Mouse (Mus musculus): ENCODE results near the gene Ccnjl.

The Ccnjl gene

GRCm38 (mm10) chr11:43624341-43624740 is 95.8 kb downstream of the Ccnjl start:
- in situ Hi-C loops (cut with MboI, MseI): no loop called here

DNA sequence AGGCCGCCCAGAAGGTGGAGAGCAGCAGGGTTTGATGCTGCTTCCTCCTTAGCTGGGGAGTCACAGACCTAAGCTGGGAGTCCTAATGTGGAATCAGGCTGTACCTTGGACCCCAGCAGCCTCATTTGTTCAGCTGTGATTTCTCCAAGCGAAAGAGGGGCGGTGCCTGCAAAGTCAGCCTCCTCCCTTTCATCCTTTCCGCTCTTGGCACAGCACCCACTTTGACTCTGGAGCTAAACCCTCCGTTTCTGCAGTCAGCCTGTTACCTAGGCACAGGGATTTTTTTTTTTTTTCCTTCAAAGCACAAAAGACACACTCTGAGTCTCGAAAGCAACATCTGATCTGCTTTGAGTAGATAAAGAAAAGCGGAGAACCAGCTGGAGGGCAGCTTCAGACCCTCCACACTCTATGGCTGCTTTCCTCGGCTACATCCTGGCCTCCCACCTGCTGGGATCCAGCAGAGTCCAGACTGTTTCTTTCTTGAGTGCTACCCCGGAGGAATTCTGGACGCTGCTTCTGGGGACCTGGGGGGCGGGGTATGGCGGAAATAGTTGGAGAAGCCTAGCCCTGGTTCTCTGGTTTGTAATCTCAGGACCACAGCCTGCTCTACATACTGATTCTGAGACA is 97.8 kb downstream of the Ccnjl start:
- in situ Hi-C loops (cut with MboI, MseI): no loop called here

- in situ Hi-C loops (cut with MboI, MseI): no loop called here
Measured at GRCm38 (mm10) chr11:43626927-43627645, 98.5 kb downstream of the Ccnjl start.

DNA sequence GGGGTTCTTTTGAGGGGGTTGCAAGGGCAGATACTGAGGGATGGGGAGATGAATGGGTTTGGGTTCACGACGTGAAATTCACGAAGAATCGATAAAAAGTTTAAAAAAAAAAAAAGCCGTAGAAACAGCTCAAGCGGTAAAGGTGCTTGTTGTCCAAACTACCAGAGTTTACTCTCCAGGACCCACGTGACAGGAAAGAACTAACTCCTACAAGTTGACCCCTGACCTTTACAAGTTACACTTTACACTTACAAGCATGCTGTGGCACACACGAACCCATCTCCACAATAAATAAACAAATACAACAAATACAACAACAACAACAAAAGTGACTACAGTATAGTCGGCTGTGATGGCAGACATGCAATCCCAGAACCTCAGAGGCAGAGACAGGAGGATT is 103.1 kb downstream of the Ccnjl start:
- in situ Hi-C loops (cut with MboI, MseI): loop anchor here (10.0 kb wide), 1 partner anchor 1493 kb away; no protein-coding TSS in a partner anchor

- in situ Hi-C loops (cut with MboI, MseI): loop anchor here (10.0 kb wide), 1 partner anchor 1492 kb away; no protein-coding TSS in a partner anchor
Measured at GRCm38 (mm10) chr11:43632566-43632965, 104.0 kb downstream of the Ccnjl start.

DNA sequence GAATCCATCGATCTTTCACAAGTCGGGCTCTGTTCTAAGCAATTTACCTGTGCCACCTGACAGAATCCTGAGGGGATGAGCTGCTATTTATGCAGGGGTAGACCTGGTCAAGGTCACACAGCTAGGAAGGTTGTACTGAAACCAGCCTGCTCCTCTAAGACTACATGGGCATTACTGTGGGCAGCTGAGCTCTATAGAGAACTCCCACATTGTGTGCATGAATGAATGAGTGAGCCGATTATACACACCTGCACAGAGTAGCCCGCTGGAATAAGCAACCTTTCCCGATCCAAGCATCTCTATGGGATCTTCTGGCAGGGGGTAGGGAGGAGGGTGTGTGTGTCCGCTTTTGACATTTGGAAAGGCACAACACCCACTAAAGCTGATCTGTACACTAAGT is 104.6 kb downstream of the Ccnjl start:
- in situ Hi-C loops (cut with MboI, MseI): loop anchor here (10.0 kb wide), 1 partner anchor 1492 kb away; no protein-coding TSS in a partner anchor

- in situ Hi-C loops (cut with MboI, MseI): loop anchor here (10.0 kb wide), 1 partner anchor 1491 kb away; no protein-coding TSS in a partner anchor
Measured at GRCm38 (mm10) chr11:43633658-43634401, 105.2 kb downstream of the Ccnjl start.

Data from T-helper 1 cell (primary cell).